Mouse (Mus musculus) spleen, adult 2 months (tissue): ENCODE data around the gene Tubb4b. TPM values are rescaled to one million over a fixed set of nuclear protein-coding genes. Genes with fewer than 3 reads are reported as not detected.

Experiments
- DNase-seq, 2 experiments: peaks; one replicate each; pipeline versions ENCODE4 v3.0.0 to v3.0.0-alpha.2; 2012 to 2021; ENCODE audit warnings: low spot score in 2 of 2, low read depth in 1 of 2
- H3K27ac ChIP-seq: fragments of 200-500 bp; 2 replicates; pipeline ENCODE4 v1.5.1; 2012; ENCODE audit warnings: low read length, inconsistent platforms; ENCODE audit not compliant: insufficient read depth
- H3K27me3 ChIP-seq: fragments of 200-500 bp; 2 replicates; pipeline ENCODE4 v1.6.1; 2012; ENCODE audit warnings: mild to moderate bottlenecking, moderate library complexity, low read length, inconsistent platforms; ENCODE audit not compliant: control insufficient read depth, insufficient read depth
- H3K36me3 ChIP-seq: fragments of 200-500 bp; 2 replicates; pipeline ENCODE4 v1.6.1; 2012; ENCODE audit warnings: mild to moderate bottlenecking, low read length, inconsistent platforms; ENCODE audit not compliant: control insufficient read depth, insufficient read depth
- H3K4me1 ChIP-seq: fragments of 200-500 bp; 2 replicates; pipeline ENCODE4 v1.6.1; 2011; ENCODE audit warnings: inconsistent platforms; ENCODE audit not compliant: control insufficient read depth, insufficient read depth, insufficient read length
- H3K4me3 ChIP-seq: fragments of 200-500 bp; 2 replicates; pipeline ENCODE4 v1.5.1; 2011; ENCODE audit warnings: mild to moderate bottlenecking, inconsistent platforms; ENCODE audit not compliant: insufficient read depth, insufficient read length; ENCODE audit errors: extremely low read depth
- CTCF ChIP-seq: fragments of 200-500 bp; IDR thresholded peaks from 2 replicates; pipeline ENCODE4 v1.5.1; 2011; ENCODE audit warnings: mild to moderate bottlenecking, inconsistent platforms; ENCODE audit not compliant: insufficient read depth, insufficient read length, insufficient replicate concordance; ENCODE audit errors: extremely low read depth
- POLR2A ChIP-seq: fragments of 200-500 bp; IDR thresholded peaks from 2 replicates; pipeline ENCODE4 v1.6.1; 2011; ENCODE audit warnings: low read depth, low read length, inconsistent platforms
- WGBS: fragments of 180-500 bp; shearing (Covaris S2); methylation state at CpG from one replicate; pipeline ENCODE4 v1.1.7; 2018; 5-methylcytosine and 5-hydroxymethylcytosine counted together
- polyA plus RNA-seq: library from polyadenylated mRNA; depleted of rRNA; stranded (reverse); fragments of >200 nt; gene quantifications from 2 replicates; pipeline ENCODE4 v1.2.3, GENCODE M21; 2012

Gene Tubb4b
- polyA plus RNA-seq, 1 experiment = 222 TPM

DNA sequence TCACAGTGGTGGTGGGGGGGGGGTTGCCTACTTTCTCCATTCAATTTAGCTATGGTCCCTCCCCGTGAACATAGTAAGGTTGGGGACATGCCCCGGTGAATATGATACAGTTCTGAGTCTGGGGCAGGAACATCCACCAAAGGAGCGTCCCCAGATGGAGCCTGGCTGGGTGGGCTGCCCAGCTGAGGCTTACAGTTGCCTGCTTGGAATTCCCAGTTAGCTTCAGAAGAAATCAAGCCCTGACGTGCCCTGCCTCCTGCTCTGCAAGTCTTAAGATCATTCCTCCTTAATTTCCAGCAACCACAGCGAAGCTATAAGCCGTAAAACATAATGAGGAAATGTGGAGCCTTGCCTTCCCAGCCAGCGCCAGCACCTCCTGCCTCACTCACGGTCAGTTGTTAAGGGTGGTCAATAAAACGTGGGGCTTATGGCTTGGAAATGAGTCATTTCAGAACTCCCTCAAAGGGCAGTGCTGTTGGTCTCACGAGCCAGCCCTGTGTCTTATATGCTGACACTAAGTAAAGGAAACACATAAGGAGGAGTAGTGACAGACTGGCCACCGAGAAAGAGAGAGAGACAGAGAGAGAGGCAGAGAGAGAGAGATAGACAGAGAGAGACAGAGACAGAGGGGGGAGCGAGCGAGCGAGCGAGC, 44.8 kb downstream of the Tubb4b start:
- TF ChIP-seq POLR2A (no peak), CTCF (no peak)
- WGBS = 74% methylated on average over 15 of the region's 15 CpGs
- Histone ChIP-seq H3K4me1 (peaks cover 15% of the 10 kb centered on the region; the same call in 1 of the 2 replicates), H3K27ac (no peak overlapping the region), H3K36me3 (no peaks in the 10 kb centered on the region), H3K4me3 (no peak overlapping the region), H3K27me3 (no peaks in the 10 kb centered on the region)
- no peak for DNase-seq

DNA sequence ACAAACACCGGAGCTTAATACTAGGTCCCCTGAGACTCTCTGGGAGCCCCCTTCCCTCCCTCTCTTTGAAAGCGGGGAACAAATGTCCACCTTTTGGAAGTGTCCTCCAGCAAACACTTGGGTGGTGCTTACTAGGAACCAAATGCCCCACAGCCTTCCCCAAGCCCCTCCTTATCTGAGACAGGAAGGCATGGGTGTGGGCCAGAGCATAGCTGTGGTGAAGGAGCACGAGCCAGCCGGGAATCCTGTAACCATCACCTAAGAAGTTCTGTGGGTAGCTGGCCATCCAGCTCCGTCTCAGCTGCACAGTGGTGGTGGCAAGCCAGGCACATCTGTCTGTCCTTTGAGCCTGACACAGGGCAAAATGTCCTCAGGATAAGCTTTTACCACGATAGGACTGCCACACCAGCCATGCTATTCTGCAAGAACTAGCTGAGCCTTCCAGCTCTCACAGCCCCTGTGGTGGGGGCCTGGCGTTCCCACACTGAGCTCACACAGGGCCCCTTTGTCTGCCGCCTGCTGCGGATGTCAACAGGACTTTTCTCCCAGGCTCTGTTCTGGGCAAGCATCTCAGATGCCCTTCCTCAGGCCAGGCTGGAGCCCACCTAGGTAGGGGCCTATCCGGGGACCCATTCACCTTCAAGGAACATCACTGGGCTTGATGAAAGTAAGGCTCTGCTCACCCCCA, 46.1 kb downstream of the Tubb4b start:
- Histone ChIP-seq H3K27me3 (no peaks in the 10 kb centered on the region), H3K27ac (no peak overlapping the region), H3K4me3 (no peak overlapping the region), H3K4me1 (peaks cover 11% of the 10 kb centered on the region; the same call in 1 of the 2 replicates), H3K36me3 (no peaks in the 10 kb centered on the region)
- no peak for TF ChIP-seq CTCF
- TF ChIP-seq POLR2A = no peak
- WGBS = 77% methylated on average over 10 of the region's 10 CpGs
- DNase-seq = no peak

DNA sequence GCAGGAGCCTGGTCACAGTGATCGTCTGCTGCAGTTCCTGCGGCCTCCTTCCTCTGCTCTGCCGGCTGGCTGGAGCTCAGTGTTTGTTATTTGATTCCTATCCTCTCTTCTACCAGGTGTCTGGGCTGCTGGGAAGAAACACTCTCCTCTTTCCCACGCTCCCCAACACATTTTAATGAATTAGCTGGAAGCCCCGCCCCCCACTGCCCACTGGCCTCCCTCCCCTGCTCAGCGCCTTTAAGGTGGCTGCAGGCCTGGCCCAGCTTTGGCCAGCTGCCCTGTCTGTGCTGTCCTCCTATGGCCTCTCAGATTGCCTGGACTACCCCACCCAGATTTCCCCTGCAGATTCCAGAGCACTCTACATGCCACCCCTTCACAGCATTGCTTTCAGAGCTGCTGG, 46.8 kb downstream of the Tubb4b start:
- Histone ChIP-seq H3K27ac (no peak overlapping the region), H3K27me3 (no peaks in the 10 kb centered on the region), H3K4me3 (no peak overlapping the region), H3K4me1 (peaks cover 5% of the 10 kb centered on the region; the same call in 1 of the 2 replicates), H3K36me3 (no peaks in the 10 kb centered on the region)
- 80% methylated on average over 6 of the region's 6 CpGs for WGBS
- no peak for DNase-seq
- TF ChIP-seq CTCF = no peak
- no peak for TF ChIP-seq POLR2A

DNA sequence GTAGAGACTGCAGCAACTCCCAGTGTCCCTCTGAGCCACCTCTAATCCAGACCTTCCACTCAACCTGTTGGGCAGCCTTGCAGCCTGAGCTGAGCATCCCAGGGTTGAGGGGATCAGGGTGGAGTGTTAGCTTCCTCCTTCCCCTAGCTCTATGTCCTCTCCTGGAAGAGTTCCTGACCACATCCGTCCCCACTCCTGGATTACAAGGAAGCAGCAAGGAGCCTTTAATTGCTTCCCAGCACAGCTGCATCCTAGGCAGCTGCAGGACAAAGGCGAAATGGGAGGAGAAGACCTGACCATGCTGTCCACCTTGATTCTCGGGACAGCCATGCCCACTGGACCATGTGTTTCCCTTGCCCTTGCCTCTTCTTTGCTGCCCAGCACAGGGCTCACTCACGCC, 47.4 kb downstream of the Tubb4b start:
- WGBS = 87% methylated on average over 4 of the region's 4 CpGs
- TF ChIP-seq POLR2A (no peak), CTCF (no peak)

DNA sequence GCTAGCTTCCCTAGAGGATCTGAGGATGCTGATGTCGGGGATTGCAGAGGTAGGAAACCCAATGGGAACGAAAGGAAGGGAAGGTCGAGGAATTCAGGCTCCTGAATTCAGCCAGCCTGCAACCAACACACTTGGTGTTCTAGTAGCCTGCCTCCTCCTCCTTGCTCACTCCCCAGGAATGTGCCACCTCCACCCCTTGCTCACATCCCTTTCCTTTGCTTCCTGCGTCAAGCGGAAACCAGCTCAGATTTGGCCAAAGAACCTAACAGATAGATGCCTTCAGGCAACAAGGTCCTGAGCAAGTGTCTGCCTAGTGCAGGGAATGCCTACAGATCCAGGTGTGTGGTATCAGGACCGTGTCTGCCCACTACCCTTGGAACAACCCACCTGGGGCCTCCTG, 47.9 kb downstream of the Tubb4b start:
- Histone ChIP-seq H3K27me3 (no peaks in the 10 kb centered on the region), H3K27ac (no peak overlapping the region), H3K4me1 (no peaks in the 10 kb centered on the region; the same call in 1 of the 2 replicates), H3K36me3 (no peaks in the 10 kb centered on the region), H3K4me3 (no peak overlapping the region)
- DNase-seq = no peak
- WGBS = 83% methylated on average over 6 of the region's 6 CpGs
- TF ChIP-seq CTCF = no peak

More for the DNA sequence above, 47.4 kb downstream of the Tubb4b start:
- Histone ChIP-seq H3K36me3 (no peaks in the 10 kb centered on the region), H3K27me3 (no peaks in the 10 kb centered on the region), H3K4me1 (peaks cover 2% of the 10 kb centered on the region; the same call in 1 of the 2 replicates), H3K4me3 (no peak overlapping the region), H3K27ac (no peak overlapping the region)
- DNase-seq = no peak

DNA sequence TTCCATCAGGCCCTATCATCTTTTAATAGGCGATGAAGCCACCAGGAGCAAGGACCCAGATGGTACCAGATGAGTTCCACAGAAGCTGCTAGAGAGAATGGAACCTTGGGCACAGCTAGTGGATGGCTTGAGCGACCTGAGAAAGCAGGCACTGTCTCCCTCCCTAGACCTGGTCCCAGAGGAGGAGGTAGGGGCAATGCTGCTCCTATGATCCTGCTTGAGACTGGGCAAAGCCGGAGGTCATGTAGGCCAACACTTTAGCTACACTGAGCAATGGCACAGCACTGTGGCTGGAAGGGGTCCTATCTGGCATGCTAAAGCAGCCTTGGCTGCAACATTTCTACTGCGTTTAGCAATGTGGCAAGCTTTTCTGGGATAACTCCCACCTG, 48.8 kb downstream of the Tubb4b start:
- H3K4me1 ChIP-seq = peaks cover under 1% of the 10 kb centered on the region; the same call in 1 of the 2 replicates
- no peak for TF ChIP-seq CTCF
- TF ChIP-seq POLR2A = no peak
- WGBS = 93% methylated on average over 4 of the region's 4 CpGs
- no peak overlapping the region for H3K4me3 ChIP-seq
- H3K36me3 ChIP-seq = no peaks in the 10 kb centered on the region
- H3K27me3 ChIP-seq = no peaks in the 10 kb centered on the region
- no peak overlapping the region for H3K27ac ChIP-seq
- no peak for DNase-seq
